Mouse (Mus musculus): Measurements from ENCODE around the gene Igfbp2. TPM values are rescaled to one million over a fixed set of nuclear protein-coding genes. Genes with fewer than 3 reads are reported as not detected.

The Igfbp2 gene
- polyA plus RNA-seq, 1 experiment from 2014 or later = 446 TPM

DNA sequence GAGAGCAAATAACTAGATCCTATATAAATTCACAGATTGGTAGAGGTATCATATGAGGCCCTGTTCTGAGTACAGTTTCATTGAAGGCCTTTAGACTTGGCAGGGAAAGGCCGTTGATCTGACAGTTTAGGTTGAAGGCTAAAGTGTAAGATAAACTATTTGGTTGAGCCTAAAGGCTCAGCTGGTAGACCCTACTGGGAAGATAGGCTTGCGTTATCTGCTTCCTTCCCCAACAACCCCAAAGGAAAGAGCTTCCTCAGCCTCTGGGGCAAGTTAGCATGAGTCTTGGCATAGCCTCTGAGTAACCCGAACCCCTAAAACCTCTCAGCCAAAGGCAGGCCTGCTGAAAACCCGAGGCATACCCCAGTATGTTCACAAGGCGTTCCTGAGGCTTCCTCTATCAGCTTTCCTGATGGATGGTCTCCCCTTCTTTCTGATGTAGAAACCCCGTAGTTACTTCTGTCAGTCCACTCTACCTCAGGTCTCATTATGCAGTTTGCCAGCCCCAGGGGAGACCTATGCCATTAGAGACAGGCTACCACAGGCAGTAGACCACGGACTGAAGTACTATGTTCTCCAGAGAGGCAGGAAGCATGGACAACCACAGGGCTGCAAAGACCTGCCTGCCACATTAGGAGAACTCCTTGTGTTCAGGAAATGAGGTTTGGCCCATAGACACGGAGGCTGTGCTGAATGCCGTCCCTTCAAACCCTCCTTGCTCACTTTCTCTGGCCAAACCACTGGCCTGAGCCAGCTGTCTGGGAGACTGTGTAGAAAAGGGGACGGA is 44.3 kb downstream of the Igfbp2 start:
- H3K27ac ChIP-seq (replicated peaks; ENCODE audit: low read depth, low read length) = no peak overlapping the region
- peaks cover 5% of the 10 kb centered on the region; the same call in 1 of the 2 replicates for H3K27me3 ChIP-seq (replicated peaks; ENCODE audit: control insufficient read depth, insufficient read depth, low read length)
- peaks cover 12% of the 10 kb centered on the region for H3K36me3 ChIP-seq (ENCODE audit: control insufficient read depth, insufficient read depth, low read length)
- peaks cover 18% of the 10 kb centered on the region; the same call in 1 of the 2 replicates for H3K4me1 ChIP-seq (ENCODE audit: control insufficient read depth, insufficient read depth, low read length)
- H3K4me3 ChIP-seq (ENCODE audit: low read depth, low read length) = no peak overlapping the region
- H3K4me2 ChIP-seq (ENCODE audit: low read depth, low read length) = peak overlapping the region; percentile 88; the same call in 1 of the 2 replicates
- ATAC-seq (ENCODE audit: low read depth) (no peak), DNase-seq (ENCODE audit: low spot score) (peak; percentile 35)
- no peaks in the 10 kb centered on the region for H3K9me3 ChIP-seq (ENCODE audit: control insufficient read depth, low read length)
- 57% methylated on average over 10 of the region's 10 CpGs for WGBS
- H3K9ac ChIP-seq (ENCODE audit: low read depth, low read length) = no peak overlapping the region

DNA sequence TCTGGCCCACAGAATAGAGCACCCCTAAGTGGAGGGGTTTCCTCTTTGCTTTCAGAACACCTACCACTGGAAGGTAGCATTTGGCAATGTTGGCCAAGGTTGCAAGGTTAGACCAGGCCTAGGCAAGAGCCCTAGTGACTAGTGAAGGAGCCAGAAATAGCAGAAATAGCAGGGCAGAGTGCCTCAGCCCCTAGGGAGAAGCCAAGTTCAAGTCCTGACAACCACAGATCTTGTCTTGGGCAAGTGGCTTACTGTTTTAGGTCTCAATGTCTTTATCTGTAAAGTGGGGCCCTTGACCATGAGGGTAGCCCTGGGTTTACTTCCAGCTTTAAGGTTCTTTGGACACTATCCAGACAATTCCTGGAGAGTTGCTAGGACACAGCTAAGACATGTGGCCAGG is 45.0 kb downstream of the Igfbp2 start:
- Histone ChIP-seq H3K4me2 (ENCODE audit: low read depth, low read length) (peak overlapping the region; percentile 88), H3K4me3 (ENCODE audit: low read depth, low read length) (peak overlapping the region; percentile 62; the same call in 1 of the 2 replicates), H3K9ac (ENCODE audit: low read depth, low read length) (no peak overlapping the region)

DNA sequence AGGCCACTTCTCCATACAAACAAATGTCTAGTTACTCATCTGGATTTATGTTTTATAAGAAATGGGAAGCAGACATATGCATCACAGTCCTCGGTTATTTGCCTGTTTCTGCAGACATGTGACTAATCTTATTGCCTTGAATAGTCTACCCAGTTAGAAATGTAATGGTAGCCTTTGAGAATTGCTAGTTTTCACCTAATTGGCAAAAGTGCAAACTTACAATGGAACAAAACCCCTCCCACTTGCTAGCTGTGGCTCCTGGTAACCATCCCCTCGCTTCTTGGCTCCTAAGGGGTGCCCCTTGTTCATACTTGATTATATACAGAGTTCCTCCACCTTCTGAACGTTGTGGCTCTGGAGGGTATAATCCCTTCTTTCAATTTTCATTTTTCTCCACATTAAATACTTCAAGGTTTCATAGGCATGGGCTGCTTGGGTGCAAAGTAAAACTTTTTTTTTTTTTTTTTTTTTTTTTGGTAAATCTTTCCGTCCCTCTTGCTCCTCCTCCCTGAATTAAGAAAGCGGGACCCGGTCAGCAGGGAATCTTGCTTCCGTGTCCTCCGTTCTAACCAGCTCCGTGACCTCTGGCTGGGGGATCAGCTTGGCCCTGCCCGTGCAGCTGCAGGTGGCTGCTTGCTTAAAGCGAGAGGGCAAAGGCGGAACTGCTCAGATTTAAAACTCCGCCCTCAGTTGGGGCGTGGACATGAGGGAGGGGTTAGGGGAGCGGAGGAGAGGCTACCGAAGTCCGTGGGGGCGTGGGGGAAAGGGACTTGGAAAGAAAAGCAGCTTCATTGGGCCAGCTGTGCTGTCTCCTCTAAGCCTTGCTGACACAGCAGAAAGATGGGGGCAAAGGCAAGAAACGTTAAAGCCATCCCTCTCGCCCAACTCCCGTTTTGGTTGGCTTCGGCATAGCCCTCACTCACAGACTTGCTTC is 45.6 kb downstream of the Igfbp2 start:
- DNase-seq (ENCODE audit: low spot score) (peak; percentile 91), ATAC-seq (ENCODE audit: low read depth) (peak; percentile 13; the same call in 1 of the 2 replicates)
- Histone ChIP-seq H3K4me1 (ENCODE audit: control insufficient read depth, insufficient read depth, low read length) (peaks cover 18% of the 10 kb centered on the region; the same call in 1 of the 2 replicates), H3K27me3 (replicated peaks; ENCODE audit: control insufficient read depth, insufficient read depth, low read length) (peaks cover 5% of the 10 kb centered on the region; the same call in 1 of the 2 replicates), H3K9ac (ENCODE audit: low read depth, low read length) (peak overlapping the region; percentile 60), H3K27ac (replicated peaks; ENCODE audit: low read depth, low read length) (peak overlapping the region; percentile 71), H3K4me2 (ENCODE audit: low read depth, low read length) (peak overlapping the region; percentile 88), H3K36me3 (ENCODE audit: control insufficient read depth, insufficient read depth, low read length) (peaks cover 6% of the 10 kb centered on the region; the same call in 1 of the 2 replicates), H3K9me3 (ENCODE audit: control insufficient read depth, low read length) (no peaks in the 10 kb centered on the region), H3K4me3 (ENCODE audit: low read depth, low read length) (peak overlapping the region; percentile 62)
- WGBS = 5% methylated on average over 22 of the region's 22 CpGs

More for the DNA sequence above, 45.0 kb downstream of the Igfbp2 start:
- DNase-seq (ENCODE audit: low spot score) = no peak
- Histone ChIP-seq H3K27me3 (replicated peaks; ENCODE audit: control insufficient read depth, insufficient read depth, low read length) (peaks cover 5% of the 10 kb centered on the region; the same call in 1 of the 2 replicates), H3K4me1 (ENCODE audit: control insufficient read depth, insufficient read depth, low read length) (peaks cover 18% of the 10 kb centered on the region; the same call in 1 of the 2 replicates), H3K9me3 (ENCODE audit: control insufficient read depth, low read length) (no peaks in the 10 kb centered on the region), H3K27ac (replicated peaks; ENCODE audit: low read depth, low read length) (no peak overlapping the region), H3K36me3 (ENCODE audit: control insufficient read depth, insufficient read depth, low read length) (peaks cover 8% of the 10 kb centered on the region; the same call in 1 of the 2 replicates)
- ATAC-seq (ENCODE audit: low read depth) = no peak

DNA sequence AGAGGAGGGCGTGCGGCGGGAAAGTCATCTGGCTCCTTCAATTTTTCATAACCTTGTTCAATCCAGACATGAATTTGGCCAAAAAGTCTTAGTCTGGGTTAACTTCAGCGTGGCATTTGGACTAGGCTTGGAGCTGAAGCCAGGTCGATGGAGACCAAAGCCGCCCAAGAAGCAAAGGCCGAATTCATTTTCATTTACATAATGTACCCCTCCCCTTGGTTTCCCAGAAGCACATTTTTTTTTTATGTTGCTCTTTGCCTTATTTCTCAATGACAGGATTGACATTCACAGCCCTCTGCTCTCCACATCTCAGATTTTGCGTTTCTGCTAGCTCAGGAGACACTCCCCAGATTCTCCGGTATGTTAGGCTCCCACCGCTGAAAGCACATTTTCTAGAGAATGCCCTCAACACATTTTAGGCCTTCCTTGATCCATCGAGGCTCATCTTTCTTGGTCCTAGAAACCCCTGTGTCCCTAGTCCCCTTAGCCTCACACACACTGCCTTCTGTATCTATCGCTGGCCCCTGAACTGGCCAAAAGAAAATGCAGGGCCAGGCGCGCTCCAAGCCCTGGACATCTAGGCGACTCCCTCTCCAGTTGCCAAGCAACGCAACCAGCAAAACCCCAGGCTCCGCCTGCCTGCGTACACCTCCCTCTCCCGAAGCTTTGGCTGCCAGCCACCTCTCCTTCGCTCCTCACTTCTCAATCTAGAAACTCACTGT is 46.5 kb downstream of the Igfbp2 start:
- H3K4me1 ChIP-seq (ENCODE audit: control insufficient read depth, insufficient read depth, low read length) = peaks cover 18% of the 10 kb centered on the region; the same call in 1 of the 2 replicates
- no peaks in the 10 kb centered on the region for H3K36me3 ChIP-seq (ENCODE audit: control insufficient read depth, insufficient read depth, low read length)
- H3K27me3 ChIP-seq (replicated peaks; ENCODE audit: control insufficient read depth, insufficient read depth, low read length) = peaks cover 5% of the 10 kb centered on the region; the same call in 1 of the 2 replicates
- peak overlapping the region; percentile 62 for H3K4me3 ChIP-seq (ENCODE audit: low read depth, low read length)
- H3K27ac ChIP-seq (replicated peaks; ENCODE audit: low read depth, low read length) = peak overlapping the region; percentile 71
- H3K4me2 ChIP-seq (ENCODE audit: low read depth, low read length) = peak overlapping the region; percentile 88
- H3K9me3 ChIP-seq (ENCODE audit: control insufficient read depth, low read length) = no peaks in the 10 kb centered on the region
- ATAC-seq (ENCODE audit: low read depth) = peak; percentile 27; the same call in 1 of the 2 replicates
- DNase-seq (ENCODE audit: low spot score) = peak; percentile 96
- peak overlapping the region; percentile 60 for H3K9ac ChIP-seq (ENCODE audit: low read depth, low read length)
- WGBS = 2% methylated on average over 20 of the region's 20 CpGs

DNA sequence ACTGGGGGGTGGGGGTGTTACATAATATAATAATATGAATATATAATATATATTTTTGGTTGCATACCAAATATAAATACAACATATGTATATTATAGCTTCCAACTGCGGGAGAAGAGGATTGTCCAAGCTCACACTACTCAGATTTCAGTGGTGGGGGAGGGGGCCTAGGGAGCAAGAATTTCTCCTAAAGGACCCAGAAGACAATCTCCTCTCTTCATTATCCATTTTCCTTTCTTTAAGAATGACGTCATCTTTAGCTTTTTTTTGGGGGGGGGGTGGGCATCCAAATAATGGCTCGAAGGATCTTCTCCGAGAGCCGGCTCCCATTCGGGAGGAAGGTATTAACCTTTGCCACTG is 47.0 kb downstream of the Igfbp2 start:
- no peaks in the 10 kb centered on the region for H3K36me3 ChIP-seq (ENCODE audit: control insufficient read depth, insufficient read depth, low read length)
- peaks cover 5% of the 10 kb centered on the region; the same call in 1 of the 2 replicates for H3K27me3 ChIP-seq (replicated peaks; ENCODE audit: control insufficient read depth, insufficient read depth, low read length)
- DNase-seq (ENCODE audit: low spot score) (no peak), ATAC-seq (ENCODE audit: low read depth) (no peak)
- H3K4me2 ChIP-seq (ENCODE audit: low read depth, low read length) = peak overlapping the region; percentile 88
- H3K4me1 ChIP-seq (ENCODE audit: control insufficient read depth, insufficient read depth, low read length) = peaks cover 20% of the 10 kb centered on the region
- no peaks in the 10 kb centered on the region for H3K9me3 ChIP-seq (ENCODE audit: control insufficient read depth, low read length)
- H3K4me3 ChIP-seq (ENCODE audit: low read depth, low read length) = peak overlapping the region; percentile 62
- peak overlapping the region; percentile 60 for H3K9ac ChIP-seq (ENCODE audit: low read depth, low read length)
- 0% methylated on average over 6 of the region's 6 CpGs for WGBS
- peak overlapping the region; percentile 71 for H3K27ac ChIP-seq (replicated peaks; ENCODE audit: low read depth, low read length)

DNA sequence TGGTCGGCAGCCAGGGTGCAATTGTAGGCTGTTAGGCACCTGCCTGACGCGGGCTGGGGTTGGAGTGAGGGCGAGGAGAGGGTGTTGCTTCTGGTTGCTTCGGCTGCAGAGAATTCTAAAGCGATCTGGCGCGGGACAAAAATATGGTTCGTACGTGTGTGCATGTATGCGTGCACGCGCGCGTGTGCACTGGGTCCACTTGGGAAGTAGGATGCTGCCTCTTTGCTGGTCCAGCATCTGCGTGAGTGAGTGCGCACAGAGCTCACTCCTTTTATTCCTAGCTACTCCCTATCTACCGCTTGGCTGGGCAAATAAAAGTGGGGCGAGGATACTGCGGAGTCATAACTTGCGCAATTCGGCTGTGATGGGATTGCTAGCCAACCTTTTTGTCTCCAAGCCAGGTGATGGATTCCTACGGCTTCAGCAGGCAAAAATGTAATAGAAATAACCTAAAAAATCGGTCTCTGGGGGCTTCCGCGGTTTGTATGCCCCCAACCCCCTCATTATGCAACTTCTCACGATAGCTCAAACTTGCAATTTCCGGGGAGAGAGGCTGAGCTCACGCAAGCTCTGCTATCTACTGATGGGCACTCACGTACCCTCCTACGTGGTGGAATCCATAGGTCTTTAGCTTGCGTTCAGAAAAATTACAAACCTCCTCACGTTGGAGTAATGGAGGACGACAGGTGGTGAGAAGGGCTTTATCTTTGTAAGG is 47.6 kb downstream of the Igfbp2 start:
- Histone ChIP-seq H3K36me3 (ENCODE audit: control insufficient read depth, insufficient read depth, low read length) (no peaks in the 10 kb centered on the region), H3K4me3 (ENCODE audit: low read depth, low read length) (peak overlapping the region; percentile 62), H3K4me1 (ENCODE audit: control insufficient read depth, insufficient read depth, low read length) (peaks cover 22% of the 10 kb centered on the region), H3K27ac (replicated peaks; ENCODE audit: low read depth, low read length) (peak overlapping the region; percentile 71), H3K9ac (ENCODE audit: low read depth, low read length) (peak overlapping the region; percentile 60), H3K27me3 (replicated peaks; ENCODE audit: control insufficient read depth, insufficient read depth, low read length) (peaks cover 5% of the 10 kb centered on the region; the same call in 1 of the 2 replicates), H3K9me3 (ENCODE audit: control insufficient read depth, low read length) (no peaks in the 10 kb centered on the region), H3K4me2 (ENCODE audit: low read depth, low read length) (peak overlapping the region; percentile 88)
- under 1% methylated on average over 33 of the region's 34 CpGs for WGBS
- DNase-seq (ENCODE audit: low spot score) (peak; percentile 56), ATAC-seq (ENCODE audit: low read depth) (no peak)

DNA sequence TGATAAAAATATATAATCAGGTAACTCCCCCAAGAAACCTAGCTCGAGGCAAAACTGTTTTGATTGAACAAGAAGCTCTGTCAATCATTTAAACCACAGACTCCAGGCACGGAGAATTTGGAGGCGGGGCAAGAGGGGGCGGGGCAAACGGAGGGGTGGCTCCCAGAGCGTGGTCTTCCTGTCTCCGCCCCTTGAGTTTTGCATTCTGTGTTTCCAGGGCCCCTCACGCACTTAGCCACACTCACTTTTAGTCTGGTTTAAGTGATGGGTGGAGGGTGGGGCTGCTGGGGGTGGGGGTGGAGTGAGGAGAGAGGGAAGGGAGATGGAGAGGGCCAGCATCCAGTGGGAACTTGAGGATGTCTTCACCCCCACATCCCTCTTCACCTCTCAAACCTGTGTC is 48.2 kb downstream of the Igfbp2 start:
- Histone ChIP-seq H3K27me3 (replicated peaks; ENCODE audit: control insufficient read depth, insufficient read depth, low read length) (peaks cover 5% of the 10 kb centered on the region; the same call in 1 of the 2 replicates), H3K4me1 (ENCODE audit: control insufficient read depth, insufficient read depth, low read length) (peaks cover 19% of the 10 kb centered on the region), H3K4me2 (ENCODE audit: low read depth, low read length) (peak overlapping the region; percentile 88), H3K4me3 (ENCODE audit: low read depth, low read length) (peak overlapping the region; percentile 62), H3K36me3 (ENCODE audit: control insufficient read depth, insufficient read depth, low read length) (no peaks in the 10 kb centered on the region), H3K9me3 (ENCODE audit: control insufficient read depth, low read length) (no peaks in the 10 kb centered on the region), H3K27ac (replicated peaks; ENCODE audit: low read depth, low read length) (peak overlapping the region; percentile 93), H3K9ac (ENCODE audit: low read depth, low read length) (peak overlapping the region; percentile 78)
- ATAC-seq (ENCODE audit: low read depth) (peak; percentile 58), DNase-seq (ENCODE audit: low spot score) (peak; percentile 95)
- 2% methylated on average over 8 of the region's 8 CpGs for WGBS

Measured in embryonic facial prominence, embryonic 14.5 days (tissue).